In the genomic region with DNA sequence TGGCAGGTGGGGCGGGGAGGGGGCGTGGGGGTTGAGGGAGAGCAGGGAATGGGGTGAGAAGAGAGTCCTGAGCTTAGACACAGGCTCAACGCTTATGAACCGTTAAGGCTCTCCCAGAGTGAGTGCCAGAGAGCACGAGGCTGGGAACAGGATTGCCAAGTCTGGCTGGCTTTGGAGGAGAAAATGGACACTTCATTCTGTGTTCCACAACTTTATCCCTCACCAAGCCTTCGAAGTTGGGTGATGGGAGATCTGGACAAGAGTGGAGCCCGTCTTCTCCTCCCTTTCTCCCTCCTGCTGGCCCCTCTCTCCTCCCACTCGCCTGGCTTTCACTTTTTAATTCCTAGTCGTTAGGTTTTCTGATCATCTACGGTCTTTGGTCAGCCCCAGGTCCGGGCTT, we compare ENCODE assay signal across 7 mouse cellular contexts. TPM values are rescaled to one million over a fixed set of nuclear protein-coding genes. Genes with fewer than 3 reads are reported as not detected.
DNase-seq lines count a peak whose midpoint lies in the region; ATAC-seq lines count a peak whose summit lies in the region.

No protein-coding gene starts in this region.

- WGBS in forebrain, embryonic 16.5 days: 32% methylated on average over 11 of the region's 11 CpGs
- 23% methylated on average over 11 of the region's 11 CpGs for WGBS in liver, embryonic 11.5 days

- H3K36me3 ChIP-seq in forebrain, embryonic 16.5 days (ENCODE audit: control insufficient read depth, insufficient read depth): no peaks in the 10 kb centered on the region
- no peaks in the 10 kb centered on the region for H3K36me3 ChIP-seq in liver, embryonic 11.5 days (ENCODE audit: control insufficient read depth, insufficient read depth, low read length)

- no peaks in the 10 kb centered on the region for H3K9me3 ChIP-seq in forebrain, embryonic 16.5 days (ENCODE audit: control insufficient read depth, low read length)
- no peaks in the 10 kb centered on the region for H3K9me3 ChIP-seq in liver, embryonic 11.5 days (ENCODE audit: control insufficient read depth, low read length)

- H3K4me3 ChIP-seq in forebrain, embryonic 16.5 days (replicated peaks; ENCODE audit: low read length): peak overlapping the region; percentile 58
- peak overlapping the region; percentile 58 for H3K4me3 ChIP-seq in liver, embryonic 11.5 days (ENCODE audit: low read depth, low read length)

- H3K4me1 ChIP-seq in forebrain, embryonic 16.5 days (replicated peaks; ENCODE audit: control insufficient read depth, insufficient read depth, low read length): peaks cover 12% of the 10 kb centered on the region
- no peaks in the 10 kb centered on the region; the same call in 1 of the 2 replicates for H3K4me1 ChIP-seq in liver, embryonic 11.5 days (replicated peaks; ENCODE audit: control insufficient read depth, insufficient read depth, low read length)

- H3K4me2 ChIP-seq in forebrain, embryonic 16.5 days (ENCODE audit: low read length): peak overlapping the region; percentile 100
- H3K4me2 ChIP-seq in liver, embryonic 11.5 days: peak overlapping the region; percentile 82

- peak; percentile 18 for DNase-seq in retina, embryonic 14.5 days (ENCODE audit: low spot score)
- no peak for DNase-seq in retina, postnatal 1 day
- DNase-seq in liver, embryonic 11.5 days (ENCODE audit: low spot score): no peak
- DNase-seq in urinary bladder, adult 18-20 months (ENCODE audit: low spot score in 2 of 2): no peak

- no peak for ATAC-seq in forebrain, embryonic 16.5 days
- no peak for ATAC-seq in liver, embryonic 11.5 days (replicated peaks; ENCODE audit: low FRiP score)
- ATAC-seq in megakaryocyte progenitor cell, adult 5-6 weeks (replicated peaks; ENCODE audit: poor library complexity): no peak
- no peak for ATAC-seq in cerebellum, adult (ENCODE audit: insufficient number of reproducible peaks, low FRiP score, low TSS enrichment)

- H3K9ac ChIP-seq in forebrain, embryonic 16.5 days (replicated peaks; ENCODE audit: low read depth, low read length): no peak overlapping the region
- no peak overlapping the region for H3K9ac ChIP-seq in liver, embryonic 11.5 days (ENCODE audit: low read depth, low read length)

- peaks cover 5% of the 10 kb centered on the region for H3K27me3 ChIP-seq in forebrain, embryonic 16.5 days (replicated peaks; ENCODE audit: control insufficient read depth, insufficient read depth, low read length)
- H3K27me3 ChIP-seq in liver, embryonic 11.5 days (replicated peaks; ENCODE audit: control insufficient read depth, insufficient read depth, low read length): peaks cover 42% of the 10 kb centered on the region

- H3K27ac ChIP-seq in forebrain, embryonic 16.5 days (ENCODE audit: low read length): no peak overlapping the region
- no peak overlapping the region for H3K27ac ChIP-seq in liver, embryonic 11.5 days (ENCODE audit: low read depth, low read length)

RNA-seq across cellular contexts. Expression of a gene that starts 0.6 kb away (rescaled TPM):
- polyA plus RNA-seq in forebrain, embryonic 16.5 days (2015; fragmentation: Nextera tagmentation; extraction: Ambion mirVana): 0.38 and 0.82 TPM in 2 replicates
- polyA plus RNA-seq in liver, embryonic 11.5 days (2014; fragmentation: Nextera tagmentation; extraction: Ambion mirVana): 3.5 and 4.2 TPM in 2 replicates
- total RNA-seq in megakaryocyte progenitor cell, adult 5-6 weeks (2015): 3.9 and 6.3 TPM in 2 replicates
- total RNA-seq in megakaryocyte progenitor cell, adult 5-6 weeks (2017): 2.6 and 2.9 TPM in 2 replicates

RNA-seq across cellular contexts. Expression of a gene that starts 25.1 kb away (rescaled TPM):
- polyA plus RNA-seq in forebrain, embryonic 16.5 days (2015; fragmentation: Nextera tagmentation; extraction: Ambion mirVana): 0.34 TPM in 1 of 2 replicates, not detected in the other
- polyA plus RNA-seq in liver, embryonic 11.5 days (2014; fragmentation: Nextera tagmentation; extraction: Ambion mirVana): 0.16 and 0.51 TPM in 2 replicates
- total RNA-seq in megakaryocyte progenitor cell, adult 5-6 weeks (2015): not detected in 2 replicates
- total RNA-seq in megakaryocyte progenitor cell, adult 5-6 weeks (2017): not detected in 2 replicates

RNA-seq across cellular contexts. Expression of a gene that starts 26.8 kb away (rescaled TPM):
- not detected in 2 replicates for polyA plus RNA-seq in forebrain, embryonic 16.5 days (2015; fragmentation: Nextera tagmentation; extraction: Ambion mirVana)
- polyA plus RNA-seq in liver, embryonic 11.5 days (2014; fragmentation: Nextera tagmentation; extraction: Ambion mirVana): not detected in 2 replicates
- 1.5 and 4.4 TPM in 2 replicates for total RNA-seq in megakaryocyte progenitor cell, adult 5-6 weeks (2015)
- total RNA-seq in megakaryocyte progenitor cell, adult 5-6 weeks (2017): 1.3 and 3.2 TPM in 2 replicates

RNA-seq across cellular contexts. Expression of a gene that starts 58.7 kb away (rescaled TPM):
- 109 and 117 TPM in 2 replicates for polyA plus RNA-seq in forebrain, embryonic 16.5 days (2015; fragmentation: Nextera tagmentation; extraction: Ambion mirVana)
- polyA plus RNA-seq in liver, embryonic 11.5 days (2014; fragmentation: Nextera tagmentation; extraction: Ambion mirVana): 245 and 255 TPM in 2 replicates
- 13.7 and 15.5 TPM in 2 replicates for total RNA-seq in megakaryocyte progenitor cell, adult 5-6 weeks (2015)
- 36.1 and 44.2 TPM in 2 replicates for total RNA-seq in megakaryocyte progenitor cell, adult 5-6 weeks (2017)
